Mouse (Mus musculus): ENCODE measurements around the gene Zswim4. TPM values are rescaled to one million over a fixed set of nuclear protein-coding genes. Genes with fewer than 3 reads are reported as not detected.
A peak's percentile ranks its signal among the peaks of the same experiment; 100 is the strongest.

Zswim4 gene
- polyA plus RNA-seq, 1 experiment from 2014 or later, result 16.0 TPM

DNA sequence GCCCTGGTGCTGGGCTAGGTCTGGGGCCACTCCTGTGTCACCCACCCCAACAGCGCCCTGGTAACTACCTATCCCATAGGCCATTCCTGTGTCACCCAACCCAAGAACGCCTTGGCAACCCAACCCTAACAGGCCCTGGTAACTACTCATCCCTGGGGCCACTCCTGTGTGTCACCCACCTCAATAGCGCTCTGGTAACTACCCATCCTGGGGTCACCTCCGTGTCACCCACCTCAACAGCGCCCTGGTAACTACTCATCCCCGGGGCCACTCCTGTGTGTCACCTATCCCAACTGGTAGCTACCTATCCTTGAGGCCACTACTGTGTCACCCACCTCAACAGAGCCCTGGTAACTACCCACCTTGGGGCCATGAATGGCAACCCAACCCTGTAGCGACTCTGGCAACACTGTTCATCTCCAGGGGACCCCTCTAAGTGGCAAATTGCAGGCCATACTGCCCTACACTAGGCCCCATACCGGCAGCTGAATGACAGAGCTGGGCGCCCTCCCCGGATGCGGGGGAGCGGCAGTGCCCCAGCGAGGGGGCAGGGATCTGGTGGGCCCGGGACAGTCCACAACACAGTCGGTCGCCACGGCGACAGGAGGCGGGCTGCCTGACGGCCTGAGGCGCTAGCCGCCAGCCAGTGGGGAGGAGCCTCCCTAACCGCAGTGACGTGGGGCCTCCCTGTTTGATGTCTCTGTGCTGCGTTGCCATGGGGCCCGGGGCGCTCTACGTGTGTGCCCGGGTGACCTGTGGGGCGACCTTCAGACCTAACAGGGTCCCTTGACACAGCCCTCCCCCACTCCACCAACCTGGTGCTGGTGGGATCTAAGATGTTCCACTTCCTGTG, 38.7 kb downstream of the Zswim4 start:
- 3% methylated on average over 30 of the region's 30 CpGs for WGBS
- Histone ChIP-seq H3K27me3 (replicated peaks) (peaks cover 6% of the 10 kb centered on the region; the same call in 1 of the 2 replicates), H3K4me2 (peak overlapping the region; percentile 79), H3K4me3 (replicated peaks) (peak overlapping the region; percentile 49), H3K4me1 (peaks cover 59% of the 10 kb centered on the region), H3K9me3 (replicated peaks) (no peaks in the 10 kb centered on the region), H3K27ac (replicated peaks) (peak overlapping the region; percentile 85), H3K36me3 (no peaks in the 10 kb centered on the region), H3K9ac (replicated peaks) (peak overlapping the region; percentile 44)
- peak; percentile 65 for ATAC-seq (ENCODE audit: low FRiP score)

DNA sequence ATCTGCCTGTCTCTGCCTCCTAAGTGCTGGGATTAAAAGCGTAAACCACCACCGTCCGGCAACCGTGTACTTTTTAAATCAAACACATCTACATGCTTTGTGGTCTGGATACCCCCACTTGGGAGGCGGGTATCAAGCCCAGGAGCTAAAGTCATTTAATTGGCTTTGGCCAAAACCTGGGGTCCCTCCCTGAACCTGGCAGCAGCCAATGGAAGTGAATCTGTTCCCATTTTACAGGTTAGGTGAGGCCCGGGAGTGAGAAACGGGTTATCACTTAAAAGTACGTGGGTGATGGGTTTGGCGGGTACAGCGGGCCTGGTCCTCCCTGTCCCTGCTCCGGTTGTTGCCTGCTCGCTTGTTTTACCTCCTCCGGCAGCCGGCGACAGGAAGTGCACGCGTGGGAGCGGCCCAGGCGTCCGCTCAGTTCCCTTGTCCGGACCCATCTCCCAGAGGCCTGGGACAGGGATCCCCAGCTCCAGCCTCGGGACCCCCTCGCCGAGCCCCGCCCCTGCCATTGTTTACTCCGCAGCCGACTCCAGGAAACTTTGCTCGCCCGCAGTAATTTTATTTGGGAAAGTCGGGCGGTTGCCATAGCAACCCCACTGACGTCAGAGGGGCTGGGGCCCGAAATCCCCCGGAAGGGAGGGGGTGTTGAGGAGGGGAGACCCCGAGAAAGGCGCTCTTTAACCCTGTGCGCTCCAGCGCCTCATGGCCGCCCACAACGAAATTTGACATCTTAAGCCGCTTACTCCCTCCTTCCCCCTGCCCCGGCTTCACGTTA, 39.5 kb downstream of the Zswim4 start:
- 3% methylated on average over 42 of the region's 43 CpGs for WGBS
- no peaks in the 10 kb centered on the region for H3K36me3 ChIP-seq

GRCm38 (mm10) chr8:84194224-84194743, 42.6 kb downstream of the Zswim4 start:
- ATAC-seq (ENCODE audit: low FRiP score), result no peak
- H3K9me3 ChIP-seq (replicated peaks), result no peaks in the 10 kb centered on the region
- no peak overlapping the region for H3K27ac ChIP-seq (replicated peaks)

More for the DNA sequence above, 39.5 kb downstream of the Zswim4 start:
- H3K4me3 ChIP-seq (replicated peaks), result peak overlapping the region; percentile 49
- H3K27me3 ChIP-seq (replicated peaks), result peaks cover 6% of the 10 kb centered on the region; the same call in 1 of the 2 replicates
- H3K9ac ChIP-seq (replicated peaks), result peak overlapping the region; percentile 44
- no peaks in the 10 kb centered on the region for H3K9me3 ChIP-seq (replicated peaks)
- peak overlapping the region; percentile 79 for H3K4me2 ChIP-seq
- H3K27ac ChIP-seq (replicated peaks), result peak overlapping the region; percentile 85
- H3K4me1 ChIP-seq, result peaks cover 58% of the 10 kb centered on the region
- peak; percentile 52 for ATAC-seq (ENCODE audit: low FRiP score)

GRCm38 (mm10) chr8:84193566-84193965, 43.3 kb downstream of the Zswim4 start:
- Histone ChIP-seq H3K36me3 (no peaks in the 10 kb centered on the region), H3K4me1 (peaks cover 32% of the 10 kb centered on the region), H3K9ac (replicated peaks) (no peak overlapping the region), H3K4me2 (no peak overlapping the region), H3K27ac (replicated peaks) (no peak overlapping the region), H3K9me3 (replicated peaks) (no peaks in the 10 kb centered on the region), H3K4me3 (replicated peaks) (no peak overlapping the region), H3K27me3 (replicated peaks) (no peaks in the 10 kb centered on the region)
- no peak for ATAC-seq (ENCODE audit: low FRiP score)
- 87% methylated on average over 5 of the region's 5 CpGs for WGBS

More at GRCm38 (mm10) chr8:84194224-84194743, 42.6 kb downstream of the Zswim4 start:
- Histone ChIP-seq H3K27me3 (replicated peaks) (no peaks in the 10 kb centered on the region), H3K4me1 (peaks cover 39% of the 10 kb centered on the region), H3K4me2 (no peak overlapping the region), H3K9ac (replicated peaks) (no peak overlapping the region), H3K4me3 (replicated peaks) (no peak overlapping the region), H3K36me3 (no peaks in the 10 kb centered on the region)
- 64% methylated on average over 3 of the region's 3 CpGs for WGBS

- H3K27ac ChIP-seq (replicated peaks), result no peak overlapping the region
- no peaks in the 10 kb centered on the region for H3K36me3 ChIP-seq
- no peak overlapping the region for H3K4me3 ChIP-seq (replicated peaks)
- H3K4me1 ChIP-seq, result peaks cover 28% of the 10 kb centered on the region
- H3K9me3 ChIP-seq (replicated peaks), result no peaks in the 10 kb centered on the region
- H3K4me2 ChIP-seq, result no peak overlapping the region
- ATAC-seq (ENCODE audit: low FRiP score), result no peak
- no peaks in the 10 kb centered on the region for H3K27me3 ChIP-seq (replicated peaks)
- WGBS, result 82% methylated on average over 4 of the region's 4 CpGs
- H3K9ac ChIP-seq (replicated peaks), result no peak overlapping the region
These were observed 43.7 kb downstream of the Zswim4 start for GRCm38 (mm10) chr8:84193161-84193560.

DNA sequence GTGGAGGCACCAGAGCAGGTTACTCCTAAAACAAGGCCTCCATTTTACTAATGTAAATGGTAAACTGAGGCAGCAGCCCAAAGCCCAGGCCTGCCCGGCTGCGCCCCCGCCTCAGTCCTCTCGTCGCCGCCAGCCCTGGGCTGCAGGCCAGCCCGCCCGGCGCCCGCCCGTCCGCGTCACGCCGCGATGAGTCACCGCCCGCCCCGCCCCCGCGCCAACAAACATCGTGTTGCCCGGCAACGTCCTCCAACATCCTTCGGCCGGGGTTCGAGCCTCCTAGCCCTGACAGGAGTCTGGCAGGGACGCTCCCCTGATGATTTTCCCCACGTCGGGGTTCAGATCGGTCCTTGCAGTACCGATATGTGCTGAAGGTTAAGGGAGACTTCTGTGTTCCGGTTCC, 44.3 kb downstream of the Zswim4 start:
- Histone ChIP-seq H3K4me1 (peaks cover 22% of the 10 kb centered on the region), H3K27ac (replicated peaks) (peak overlapping the region; percentile 73), H3K9ac (replicated peaks) (no peak overlapping the region), H3K9me3 (replicated peaks) (no peaks in the 10 kb centered on the region), H3K4me2 (peak overlapping the region; percentile 48), H3K4me3 (replicated peaks) (peak overlapping the region; percentile 17; the same call in 1 of the 2 replicates), H3K36me3 (no peaks in the 10 kb centered on the region), H3K27me3 (replicated peaks) (peaks cover 3% of the 10 kb centered on the region; the same call in 1 of the 2 replicates)
- WGBS, result 5% methylated on average over 33 of the region's 33 CpGs
- ATAC-seq (ENCODE audit: low FRiP score), result peak; percentile 26; the same call in 1 of the 2 replicates

- H3K4me3 ChIP-seq (replicated peaks), result peak overlapping the region; percentile 17; the same call in 1 of the 2 replicates
- peaks cover 5% of the 10 kb centered on the region; the same call in 1 of the 2 replicates for H3K27me3 ChIP-seq (replicated peaks)
- ATAC-seq (ENCODE audit: low FRiP score), result 0 out of 2 replicates have a peak, but pooled peaks have one; percentile 9
- no peaks in the 10 kb centered on the region for H3K9me3 ChIP-seq (replicated peaks)
- WGBS, result 31% methylated on average over 13 of the region's 13 CpGs
- H3K9ac ChIP-seq (replicated peaks), result 0 out of 2 replicates have a peak overlapping the region, but pooled peaks have one; percentile 5
- H3K27ac ChIP-seq (replicated peaks), result peak overlapping the region; percentile 73
- H3K4me1 ChIP-seq, result peaks cover 19% of the 10 kb centered on the region
- no peaks in the 10 kb centered on the region for H3K36me3 ChIP-seq
- peak overlapping the region; percentile 48 for H3K4me2 ChIP-seq
These were observed 44.8 kb downstream of the Zswim4 start for GRCm38 (mm10) chr8:84192023-84192422.

DNA sequence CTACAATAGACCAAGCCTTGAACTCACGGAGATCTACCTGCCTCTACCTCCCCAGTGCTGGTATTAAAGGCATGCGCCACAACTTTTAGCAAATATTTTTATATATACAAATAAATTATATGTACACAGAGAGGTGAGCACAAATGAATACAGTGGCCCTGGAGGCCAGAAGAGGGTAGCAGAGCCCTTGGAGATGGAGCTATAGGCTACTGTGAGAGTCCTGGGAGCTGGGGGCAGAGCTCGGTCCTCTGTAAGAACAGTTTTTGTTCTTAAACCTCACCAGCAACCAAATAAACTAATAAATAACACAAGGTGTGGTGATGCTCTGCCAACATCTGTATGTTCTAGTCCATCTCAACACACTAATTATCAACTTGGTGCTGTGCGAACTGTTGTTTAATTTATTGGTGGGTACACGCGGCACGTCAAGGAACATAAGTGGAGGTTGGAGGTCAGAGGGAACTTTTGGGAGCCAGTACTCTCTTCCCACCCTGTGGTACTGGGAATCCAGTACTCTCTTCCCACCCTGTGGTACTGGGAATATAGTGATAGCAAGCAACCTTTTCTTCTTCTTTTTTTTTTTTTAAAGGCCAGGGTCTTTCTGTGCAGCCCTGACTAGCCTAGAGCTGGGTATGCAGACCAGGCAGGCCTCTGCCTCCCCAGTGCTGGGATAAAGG, 46.5 kb downstream of the Zswim4 start:
- Histone ChIP-seq H3K9me3 (replicated peaks) (no peaks in the 10 kb centered on the region), H3K4me2 (no peak overlapping the region), H3K36me3 (no peaks in the 10 kb centered on the region), H3K27me3 (replicated peaks) (peaks cover 5% of the 10 kb centered on the region; the same call in 1 of the 2 replicates), H3K9ac (replicated peaks) (no peak overlapping the region), H3K4me3 (replicated peaks) (no peak overlapping the region), H3K4me1 (peaks cover 26% of the 10 kb centered on the region), H3K27ac (replicated peaks) (no peak overlapping the region)
- ATAC-seq (ENCODE audit: low FRiP score), result no peak
- WGBS, result 90% methylated on average over 7 of the region's 7 CpGs

- no peaks in the 10 kb centered on the region for H3K9me3 ChIP-seq (replicated peaks)
- no peak overlapping the region for H3K27ac ChIP-seq (replicated peaks)
- no peak overlapping the region for H3K9ac ChIP-seq (replicated peaks)
- no peak for ATAC-seq (ENCODE audit: low FRiP score)
- peaks cover 30% of the 10 kb centered on the region for H3K4me1 ChIP-seq
- H3K36me3 ChIP-seq, result no peaks in the 10 kb centered on the region
- no peak overlapping the region for H3K4me3 ChIP-seq (replicated peaks)
- 62% methylated on average over 4 of the region's 4 CpGs for WGBS
- H3K4me2 ChIP-seq, result no peak overlapping the region
- H3K27me3 ChIP-seq (replicated peaks), result peaks cover 5% of the 10 kb centered on the region; the same call in 1 of the 2 replicates
These were observed 47.3 kb downstream of the Zswim4 start for GRCm38 (mm10) chr8:84189603-84190002.

- 89% methylated on average over 10 of the region's 10 CpGs for WGBS
These were observed 48.2 kb downstream of the Zswim4 start for GRCm38 (mm10) chr8:84188671-84189070.

More at GRCm38 (mm10) chr8:84188671-84189070, 48.2 kb downstream of the Zswim4 start:
- H3K4me1 ChIP-seq, result peaks cover 38% of the 10 kb centered on the region
- ATAC-seq (ENCODE audit: low FRiP score), result no peak
- H3K9me3 ChIP-seq (replicated peaks), result no peaks in the 10 kb centered on the region
- peaks cover 5% of the 10 kb centered on the region; the same call in 1 of the 2 replicates for H3K27me3 ChIP-seq (replicated peaks)
- no peak overlapping the region for H3K27ac ChIP-seq (replicated peaks)
- H3K36me3 ChIP-seq, result no peaks in the 10 kb centered on the region
- H3K9ac ChIP-seq (replicated peaks), result no peak overlapping the region
- no peak overlapping the region for H3K4me3 ChIP-seq (replicated peaks)
- H3K4me2 ChIP-seq, result no peak overlapping the region
